Mouse (Mus musculus): ENCODE measurements around the gene Sprr3.
"Not testable (repeated sequence)": the region's sequence is repeated elsewhere in the genome, so short reads cannot be mapped to it uniquely, and the experiment has no call there.

The Sprr3 gene

DNA sequence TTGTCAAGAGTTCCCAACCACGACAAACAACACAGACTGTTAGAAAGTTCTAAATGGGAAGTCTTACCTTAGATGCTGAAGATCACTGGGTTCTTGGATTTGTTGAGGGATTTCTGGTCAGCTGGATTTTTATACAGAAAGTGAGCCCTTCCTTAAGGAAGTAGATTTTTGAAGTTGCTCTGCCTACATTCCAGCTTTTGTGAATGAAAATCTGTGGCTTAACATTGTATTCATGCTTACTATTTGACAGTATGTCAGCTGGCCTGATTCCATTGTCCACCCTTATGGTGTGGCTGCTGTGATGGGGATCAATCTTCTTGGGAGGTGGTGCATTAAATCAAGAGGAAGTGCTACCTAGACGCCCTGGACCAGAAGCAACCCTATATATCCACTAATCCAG, at the start of gene Sprr3:
Sprr3 (minus strand) TSS at position 101 of the 400 bp plus-strand sequence.
- DNase-seq (ENCODE audit: low spot score in 2 of 2) = no peak

DNA sequence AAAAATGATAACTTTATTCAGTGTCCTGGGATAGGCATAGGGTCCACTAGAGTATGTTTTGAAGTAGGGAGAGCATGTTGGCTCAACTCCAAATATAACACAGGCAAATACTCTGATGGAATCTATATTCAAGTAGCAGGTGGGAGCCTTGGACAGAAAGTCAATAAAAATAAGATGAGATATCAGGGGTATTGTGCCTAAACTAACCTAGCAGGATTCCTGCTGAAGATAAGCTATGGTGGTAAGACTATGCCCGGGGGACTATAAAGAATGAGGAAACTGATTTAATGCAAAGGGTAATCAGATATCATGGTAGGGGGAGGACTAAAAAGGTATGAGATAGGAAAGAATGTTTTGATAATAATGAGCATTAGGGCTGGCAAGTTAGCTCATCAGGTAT, 49.7 kb upstream of the Sprr3 start:
- DNase-seq (ENCODE audit: low spot score in 2 of 2) = no peak

DNA sequence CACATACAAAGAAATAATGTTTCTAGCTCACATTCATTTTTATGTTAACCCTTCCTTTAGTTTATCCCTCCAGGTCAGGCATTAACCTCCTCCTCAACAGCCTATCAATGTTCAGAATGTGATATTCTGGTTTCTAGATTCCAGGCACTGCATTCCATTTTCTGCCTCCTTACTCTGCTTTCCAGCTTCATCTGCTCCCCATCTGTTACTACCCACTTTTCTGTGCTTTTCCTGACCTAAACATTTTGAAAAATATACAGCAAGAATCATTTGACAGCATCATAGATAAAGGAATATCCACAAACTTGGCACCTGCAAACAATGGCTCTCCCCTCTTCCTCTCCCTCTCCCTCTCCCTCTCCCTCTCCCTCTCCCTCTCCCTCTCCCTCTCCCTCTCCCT, 45.0 kb upstream of the Sprr3 start:
- DNase-seq (ENCODE audit: low spot score in 2 of 2) = no peak

DNA sequence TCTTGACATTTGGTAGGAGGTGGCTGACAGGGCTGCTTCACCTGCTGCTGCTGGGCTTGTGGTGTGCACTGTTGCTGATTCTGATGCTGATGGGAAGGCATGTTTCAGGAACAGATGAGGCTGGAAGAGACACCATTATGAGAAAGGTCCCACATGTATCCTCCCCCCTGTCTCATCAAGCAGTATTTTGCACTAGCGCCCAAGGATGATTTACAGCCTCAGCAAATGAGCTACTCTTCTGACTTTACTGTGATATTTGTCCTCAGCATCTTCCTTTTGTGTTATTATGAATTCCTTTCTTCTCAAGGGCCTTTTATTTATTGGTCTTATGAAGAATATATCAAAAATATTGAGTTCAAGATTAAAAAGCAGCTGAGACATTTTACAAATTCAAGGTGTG, 41.9 kb upstream of the Sprr3 start, which contains the start of gene Sprr4:
Sprr4 (minus strand) TSS at position 101 of the 400 bp plus-strand sequence.
- DNase-seq (ENCODE audit: low spot score in 2 of 2) = no peak

DNA sequence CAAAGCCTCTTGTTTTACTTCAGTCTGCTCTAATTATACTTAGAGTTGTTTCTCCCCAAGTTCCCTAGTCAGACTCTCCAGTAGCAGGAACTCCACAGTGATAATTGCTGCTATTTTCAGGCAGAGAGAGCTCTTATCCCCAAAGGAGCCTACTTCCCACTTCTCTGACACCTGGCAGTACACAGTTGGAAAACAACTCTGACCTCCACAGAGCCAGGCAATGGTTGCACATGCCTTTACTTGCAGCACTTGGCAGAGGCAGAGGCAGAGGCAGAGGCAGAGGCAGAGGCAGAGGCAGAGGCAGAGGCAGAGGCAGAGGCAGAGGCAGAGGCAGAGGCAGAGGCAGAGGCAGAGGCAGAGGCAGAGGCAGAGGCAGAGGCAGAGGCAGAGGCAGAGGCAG, 31.7 kb upstream of the Sprr3 start:
- DNase-seq (ENCODE audit: low spot score in 2 of 2) = not testable (repeated sequence)

DNA sequence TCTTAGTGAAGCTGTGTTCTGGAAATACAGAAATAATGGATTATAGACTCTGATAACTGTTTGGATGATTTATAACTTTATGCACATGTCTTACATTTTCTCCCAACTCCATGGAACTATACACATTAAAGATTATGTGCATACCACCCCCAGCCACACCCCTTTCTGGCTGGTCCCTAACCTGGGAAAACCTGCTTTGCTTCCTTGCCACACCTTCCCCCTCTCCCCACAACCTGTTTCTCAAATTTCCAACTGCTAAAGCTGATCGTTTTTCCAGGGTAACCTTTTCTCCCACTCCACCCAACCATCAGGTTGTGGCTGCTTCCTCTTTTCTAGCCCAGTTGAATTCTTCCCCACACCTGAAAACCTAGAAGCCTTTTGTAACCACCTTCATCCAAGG, 27.8 kb upstream of the Sprr3 start:
- no peak for DNase-seq (ENCODE audit: low spot score in 2 of 2)

DNA sequence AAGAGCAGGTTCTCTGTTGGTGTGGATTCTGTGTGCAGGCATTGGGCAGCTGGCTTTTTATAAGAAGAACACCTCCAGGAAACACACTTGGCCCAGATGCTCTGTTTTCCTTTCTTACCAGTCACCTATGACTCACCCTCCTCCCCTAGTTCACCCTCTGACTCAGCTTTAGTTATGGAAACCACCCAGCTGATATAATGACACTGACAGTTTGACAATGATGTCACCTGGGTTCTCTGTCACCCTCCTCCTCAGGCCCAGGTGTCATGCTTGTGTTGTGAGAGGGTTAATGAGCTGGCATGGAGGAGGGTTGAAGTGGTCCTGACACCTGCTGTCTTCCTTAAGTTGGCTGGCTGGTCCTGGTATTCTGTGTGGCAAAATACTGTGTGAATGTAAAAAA, 27.3 kb upstream of the Sprr3 start, which contains the start of gene Sprr1a:
Sprr1a (minus strand) TSS at position 33 of the 400 bp plus-strand sequence.
- no peak for DNase-seq (ENCODE audit: low spot score in 2 of 2)

DNA sequence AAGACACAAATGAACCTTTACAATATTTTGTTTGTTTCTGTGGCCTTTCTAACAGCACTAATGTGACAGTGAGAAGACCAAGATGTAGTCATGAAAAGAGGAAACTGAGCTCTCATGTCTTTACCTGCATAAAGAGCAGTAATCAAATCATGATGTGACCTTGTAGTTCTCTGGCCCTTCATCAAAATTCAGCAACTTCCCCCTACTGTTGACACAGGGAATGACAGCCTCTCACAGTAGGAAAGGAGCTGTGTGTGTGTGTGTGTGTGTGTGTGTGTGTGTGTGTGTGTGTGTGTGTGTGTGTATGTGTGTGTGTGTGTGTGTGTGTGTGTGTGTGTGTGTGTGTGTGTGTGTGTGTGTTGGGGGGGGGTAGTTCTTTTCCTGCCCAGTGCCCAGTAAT, 22.7 kb upstream of the Sprr3 start:
- DNase-seq (ENCODE audit: low spot score in 2 of 2) = not testable (repeated sequence)

DNA sequence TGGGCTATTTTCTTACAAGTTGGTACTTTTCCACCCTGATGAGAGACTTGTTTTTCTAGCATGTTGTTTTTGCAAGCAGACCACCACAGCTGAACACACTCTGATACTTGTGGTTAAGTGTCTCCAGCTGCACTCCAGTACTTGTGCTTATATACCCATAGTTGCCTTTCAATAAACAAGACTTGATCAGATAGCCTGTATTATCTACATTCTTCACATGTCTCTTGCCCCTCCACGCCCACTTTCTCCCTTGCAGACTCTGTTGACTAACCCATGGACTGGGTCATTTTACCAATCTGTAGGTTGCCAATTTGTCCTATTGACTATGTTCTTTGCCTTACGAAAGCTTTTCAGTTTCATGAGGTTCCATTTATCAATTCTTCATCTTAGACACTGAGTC, 11.6 kb upstream of the Sprr3 start:
- no peak for DNase-seq (ENCODE audit: low spot score in 2 of 2)

DNA sequence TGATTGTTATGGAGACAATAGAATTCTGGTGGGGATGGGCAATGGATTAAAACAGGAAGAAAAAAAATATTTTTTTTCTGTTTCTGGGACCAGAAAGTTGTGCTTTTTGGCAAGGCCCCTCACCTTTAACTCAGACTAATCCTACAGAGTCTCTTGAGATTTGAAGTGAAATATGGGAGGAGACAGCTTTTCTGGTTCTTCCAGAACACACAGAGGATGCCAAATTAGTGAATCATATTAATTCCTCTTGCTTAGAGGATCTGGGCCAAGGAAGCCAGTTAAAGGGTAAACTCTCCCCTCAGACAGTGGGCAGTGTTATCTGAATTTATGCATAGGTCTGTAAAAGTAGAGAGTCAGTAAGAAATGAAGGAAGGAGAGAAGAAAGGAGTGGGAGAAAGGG, 8.9 kb upstream of the Sprr3 start:
- no peak for DNase-seq (ENCODE audit: low spot score in 2 of 2)

DNA sequence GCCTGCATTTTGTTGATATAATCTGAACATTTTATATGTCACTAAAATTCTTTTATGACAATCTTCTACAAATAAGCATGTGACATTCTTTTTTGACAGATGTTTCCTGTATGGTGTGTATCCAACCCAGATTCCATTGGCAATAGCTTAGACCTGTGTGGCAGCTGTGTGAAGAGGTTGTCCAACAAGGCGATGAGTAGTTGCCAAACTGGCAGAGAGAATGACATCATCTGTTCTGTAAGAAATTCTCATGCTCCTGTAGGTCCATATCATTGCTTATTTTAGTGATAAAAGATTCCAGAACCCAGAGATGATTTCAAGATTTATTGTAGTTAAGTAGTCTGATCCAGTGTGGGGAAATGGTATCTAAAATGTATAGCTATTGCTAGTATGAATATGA, 8.1 kb upstream of the Sprr3 start:
- no peak for DNase-seq (ENCODE audit: low spot score in 2 of 2)

DNA sequence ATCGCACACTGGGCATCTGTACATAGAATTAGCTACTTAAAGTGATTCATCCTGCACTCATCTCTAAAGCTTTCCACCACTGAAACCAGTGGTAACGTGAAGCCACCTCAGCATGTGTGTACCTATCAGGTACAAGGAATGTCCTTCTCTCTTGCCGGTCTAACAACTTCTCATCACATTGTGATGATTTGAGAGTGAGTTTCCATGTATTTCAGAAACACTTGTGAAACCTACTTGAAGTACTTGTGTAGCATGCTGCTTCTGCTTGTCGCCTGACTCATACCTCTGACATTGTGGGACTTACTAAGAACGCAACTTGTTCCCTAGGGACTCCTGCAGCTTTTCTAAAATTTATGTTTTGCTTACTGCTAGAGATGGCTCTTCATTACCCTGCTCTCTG, 3.4 kb downstream of the Sprr3 start:
- DNase-seq (ENCODE audit: low spot score in 2 of 2) = no peak

DNA sequence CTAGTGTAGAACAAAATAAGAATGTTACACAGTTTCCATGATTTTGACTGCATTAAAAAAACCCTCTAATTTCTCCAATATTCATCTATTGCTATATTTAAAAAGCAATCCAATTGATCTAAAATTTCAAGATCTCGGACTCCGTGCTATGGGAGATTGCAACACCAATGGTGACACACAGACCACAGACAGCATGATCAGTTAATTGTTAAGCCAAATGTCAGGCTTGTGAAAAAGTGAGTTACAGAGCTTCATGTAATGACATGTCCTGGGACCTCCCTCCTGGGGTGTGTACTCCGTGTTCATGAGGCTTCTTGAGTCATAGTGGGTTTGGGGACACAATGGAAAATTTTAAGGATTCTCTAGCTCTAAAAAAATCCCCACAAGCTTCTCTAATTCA, 18.3 kb downstream of the Sprr3 start:
- no peak for DNase-seq (ENCODE audit: low spot score in 2 of 2)

DNA sequence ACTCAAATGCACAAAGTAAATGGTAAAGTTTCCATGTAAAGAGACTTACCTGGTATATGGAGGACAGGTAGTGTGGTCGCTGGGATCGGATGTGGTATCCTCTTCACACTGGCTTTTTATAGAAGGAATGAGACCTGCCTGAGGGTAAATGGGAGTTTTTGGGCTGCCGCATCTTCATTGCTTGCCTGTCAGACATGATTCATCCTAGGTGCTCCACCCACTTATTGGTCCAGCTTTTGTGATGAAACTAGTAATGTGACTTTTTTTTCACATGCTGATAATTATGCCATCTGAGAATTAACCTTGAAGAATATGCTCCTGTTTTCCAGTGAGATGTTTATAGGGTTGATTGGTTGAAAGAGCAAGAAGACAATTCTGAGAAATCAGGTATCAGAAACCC, 19.8 kb downstream of the Sprr3 start, which contains the start of gene Sprr1b:
Sprr1b (minus strand) TSS at position 101 of the 400 bp plus-strand sequence.
- no peak for DNase-seq (ENCODE audit: low spot score in 2 of 2)

DNA sequence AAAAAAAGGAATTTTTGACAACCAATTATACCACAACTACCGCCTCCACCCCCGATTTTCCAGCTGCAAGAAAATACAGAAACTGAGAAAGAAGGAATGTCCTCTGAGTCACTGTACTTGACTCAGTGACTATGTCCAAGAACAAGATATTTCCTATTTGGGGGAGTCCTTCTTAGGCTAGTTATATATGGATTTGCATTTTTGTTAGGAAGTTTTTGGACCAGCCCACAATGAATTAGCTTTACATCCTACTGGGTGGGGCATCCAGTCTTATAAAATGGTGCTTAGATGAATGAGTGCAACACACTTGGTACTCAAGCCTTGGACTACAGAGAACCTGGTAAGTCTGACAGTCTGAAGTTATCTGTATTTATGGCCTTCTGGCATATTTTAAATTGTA, 26.2 kb downstream of the Sprr3 start, which contains the start of gene Sprr2k:
Sprr2k (plus strand) TSS at position 301 of the 400 bp plus-strand sequence.
- no peak for DNase-seq (ENCODE audit: low spot score in 2 of 2)

DNA sequence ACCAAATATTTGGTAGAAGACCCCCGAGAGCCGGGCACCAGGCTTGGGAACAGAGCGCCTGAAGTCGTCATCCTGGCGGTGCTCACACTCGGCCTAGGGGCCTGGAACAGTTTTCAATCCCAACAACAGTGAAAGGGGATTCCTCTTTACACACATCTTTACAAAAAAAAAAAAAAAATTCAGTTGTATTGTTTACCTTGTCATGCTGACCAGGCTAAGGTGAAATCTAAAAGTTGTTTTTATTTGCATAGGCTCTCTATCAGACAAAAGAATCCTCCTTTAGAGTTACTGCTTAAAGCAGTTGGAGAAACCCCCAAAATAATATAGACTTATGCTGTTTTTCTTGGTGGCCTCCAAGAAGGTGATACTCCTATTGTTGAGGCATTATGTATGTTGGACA, 29.2 kb downstream of the Sprr3 start, which contains the start of gene Gm9774:
Gm9774 (minus strand) TSS at position 101 of the 400 bp plus-strand sequence.
- no peak for DNase-seq (ENCODE audit: low spot score in 2 of 2)

DNA sequence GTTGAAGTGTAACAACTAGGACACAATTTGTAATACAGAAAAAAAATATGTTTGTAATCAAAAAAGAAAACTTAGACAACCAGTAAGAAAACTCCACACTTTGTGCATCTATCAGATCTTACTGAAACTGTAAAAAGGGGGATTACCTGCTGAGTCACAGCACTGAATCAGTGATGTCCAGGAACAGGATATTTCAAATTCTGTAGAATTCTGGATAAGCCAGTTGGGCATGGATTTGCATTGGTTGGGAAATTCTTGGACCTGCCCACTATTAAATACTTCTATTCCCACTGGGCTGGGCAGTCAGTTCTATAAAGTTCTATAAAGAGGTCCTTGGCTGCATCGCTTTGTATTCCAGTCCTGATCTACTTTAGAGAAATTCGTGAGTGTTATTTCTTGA, 40.7 kb downstream of the Sprr3 start, which contains the start of gene Sprr2j-ps:
Sprr2j-ps (plus strand) TSS at position 301 of the 400 bp plus-strand sequence.
- no peak for DNase-seq (ENCODE audit: low spot score in 2 of 2)

DNA sequence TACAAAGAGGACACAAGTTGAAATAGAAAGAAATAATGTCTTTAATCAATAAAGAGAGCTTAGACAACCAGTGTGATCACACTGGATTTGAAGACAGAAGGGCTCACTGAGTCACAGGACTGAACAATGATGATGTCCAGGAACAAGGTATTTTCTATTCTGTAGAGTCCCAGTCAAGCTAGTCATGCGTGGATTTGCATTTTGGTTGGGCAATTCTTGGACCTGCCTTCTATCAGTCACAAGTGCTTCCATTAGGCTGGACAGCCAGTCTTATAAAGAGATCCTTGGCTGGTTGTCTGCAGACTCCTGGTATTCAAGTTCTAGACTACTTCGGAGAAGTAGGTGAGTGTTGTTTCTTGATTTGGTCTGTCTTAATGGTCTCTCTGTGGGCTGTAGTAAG, 50.8 kb downstream of the Sprr3 start, which contains the start of gene Sprr2i:
Sprr2i (plus strand) TSS at position 301 of the 400 bp plus-strand sequence.
- DNase-seq (ENCODE audit: low spot score in 2 of 2) = no peak

All from spleen, postnatal 4 days (tissue).